10 mouse cellular contexts compared by ENCODE assay signal in the genomic region with DNA sequence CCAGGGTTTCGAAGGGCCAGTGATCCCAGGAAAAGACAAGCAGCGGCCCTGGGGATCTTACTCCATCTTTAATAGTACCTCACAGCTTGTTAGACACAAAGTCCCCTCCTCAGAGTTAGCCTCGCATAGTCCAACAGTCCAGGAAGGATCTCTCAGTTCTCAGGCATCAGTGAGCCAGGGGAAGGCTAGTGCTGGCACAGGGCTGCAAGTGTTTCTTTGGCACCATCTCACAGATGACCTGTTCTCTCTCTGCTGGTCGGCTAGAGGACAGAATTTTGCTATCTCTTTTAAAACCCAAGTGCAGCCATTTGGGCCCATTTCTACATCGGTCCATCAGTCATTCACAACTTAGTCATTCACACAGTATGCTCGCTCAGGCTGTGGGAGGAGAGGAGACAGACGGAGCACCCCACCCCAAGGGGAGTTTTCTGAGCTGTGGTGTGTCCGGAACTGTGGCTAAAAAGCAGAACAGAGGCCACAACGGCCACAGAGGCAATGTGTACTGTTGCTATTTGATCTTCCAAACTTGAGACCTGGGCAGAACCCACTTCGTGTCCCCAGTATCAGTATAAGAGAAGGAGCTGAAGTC. TPM values are rescaled to one million over a fixed set of nuclear protein-coding genes. Genes with fewer than 3 reads are reported as not detected.
A peak's percentile ranks its signal among the peaks of the same experiment; 100 is the strongest.
DNase-seq lines count a peak whose midpoint lies in the region; ATAC-seq and TF ChIP-seq lines count a peak whose summit lies in the region.
"Had no signal": no experiment of that assay in that cellular context is flagged by ENCODE, and none has a peak within 500 bp of the region (broad histone marks: within the 10 kb centered on the region; RNA-seq: fewer than 3 reads in every experiment).

No protein-coding gene starts in this region.

- H3K4me3 ChIP-seq in heart, embryonic 15.5 days = no peak overlapping the region
- no peak overlapping the region for H3K4me3 ChIP-seq in lung, postnatal 0 days (ENCODE audit: low read depth, low read length)
- H3K4me3 ChIP-seq in embryonic fibroblast, embryonic 13.5 days (ENCODE audit: insufficient read depth, low read length) = no peak overlapping the region
- H3K4me3 ChIP-seq in myocyte = no peak overlapping the region

- peaks cover 7% of the 10 kb centered on the region; the same call in 1 of the 2 replicates for H3K27me3 ChIP-seq in heart, embryonic 15.5 days
- no peaks in the 10 kb centered on the region; the same call in 1 of the 2 replicates for H3K27me3 ChIP-seq in lung, postnatal 0 days (replicated peaks; ENCODE audit: insufficient read depth, low read length)
- H3K27me3 ChIP-seq in myocyte (ENCODE audit: control insufficient read depth, insufficient read depth, insufficient read length) = no peaks in the 10 kb centered on the region

- no peak for ATAC-seq in heart, embryonic 15.5 days (replicated peaks; ENCODE audit: insufficient number of reproducible peaks, insufficient read depth, low FRiP score, low read depth)
- ATAC-seq in lung, postnatal 0 days = 0 out of 2 replicates have a peak, but pooled peaks have one; percentile 19

- TF ChIP-seq CTCF in lung, postnatal 0 days (IDR thresholded peaks at IDR 0.05) = no peak
- TF ChIP-seq CTCF in embryonic fibroblast, embryonic 13.5 days (IDR thresholded peaks at IDR 0.05; ENCODE audit: borderline replicate concordance, insufficient read depth, low read length) = no peak

- TF ChIP-seq EP300 in lung, postnatal 0 days (IDR thresholded peaks at IDR 0.05) = no peak

- 61% methylated on average over 10 of the region's 10 CpGs for WGBS in heart, embryonic 15.5 days
- WGBS in lung, postnatal 0 days = 43% methylated on average over 10 of the region's 10 CpGs

- peak overlapping the region; percentile 46; the same call in 1 of the 2 replicates for H3K27ac ChIP-seq in heart, embryonic 15.5 days
- H3K27ac ChIP-seq in lung, postnatal 0 days (ENCODE audit: low read length) = peak overlapping the region; percentile 15; the same call in 1 of the 2 replicates
- peak overlapping the region; percentile 80 for H3K27ac ChIP-seq in embryonic fibroblast, embryonic 13.5 days (ENCODE audit: insufficient read depth, low read length)

- H3K9ac ChIP-seq in heart, embryonic 15.5 days = no peak overlapping the region
- no peak overlapping the region for H3K9ac ChIP-seq in lung, postnatal 0 days (replicated peaks; ENCODE audit: low read depth)

- H3ac ChIP-seq in myocyte (ENCODE audit: control insufficient read depth, insufficient read length) = no peak overlapping the region

- 0 out of 2 replicates have a peak, but pooled peaks have one; percentile 18 for TF ChIP-seq POLR2A in embryonic fibroblast, embryonic 13.5 days (IDR thresholded peaks at IDR 0.05; ENCODE audit: low read depth, low read length)
- TF ChIP-seq POLR2A in myocyte (IDR thresholded peaks at IDR 0.05; ENCODE audit: insufficient read length, low read depth) = no peak

- H3K36me3 ChIP-seq in heart, embryonic 15.5 days = no peaks in the 10 kb centered on the region
- H3K36me3 ChIP-seq in lung, postnatal 0 days (ENCODE audit: insufficient read depth, low read length) = no peaks in the 10 kb centered on the region
- no peaks in the 10 kb centered on the region for H3K36me3 ChIP-seq in myocyte (ENCODE audit: control insufficient read depth, insufficient read depth)

- no peaks in the 10 kb centered on the region for H3K9me3 ChIP-seq in heart, embryonic 15.5 days (replicated peaks)
- H3K9me3 ChIP-seq in lung, postnatal 0 days (ENCODE audit: low read length) = no peaks in the 10 kb centered on the region

- H3K4me2 ChIP-seq in heart, embryonic 15.5 days = no peak overlapping the region
- H3K4me2 ChIP-seq in lung, postnatal 0 days (replicated peaks; ENCODE audit: low read depth, low read length) = no peak overlapping the region
- peak overlapping the region; percentile 63 for H3K4me2 ChIP-seq in myocyte (ENCODE audit: low read depth)

- peaks cover 54% of the 10 kb centered on the region for H3K4me1 ChIP-seq in heart, embryonic 15.5 days (replicated peaks)
- peaks cover 20% of the 10 kb centered on the region; the same call in 1 of the 2 replicates for H3K4me1 ChIP-seq in lung, postnatal 0 days (ENCODE audit: insufficient read depth, low read depth, low read length)
- peaks cover 38% of the 10 kb centered on the region for H3K4me1 ChIP-seq in embryonic fibroblast, embryonic 13.5 days (ENCODE audit: control insufficient read depth, insufficient read depth, low read length)

- H3K79me2 ChIP-seq in myocyte (ENCODE audit: control insufficient read depth, insufficient read depth) = no peaks in the 10 kb centered on the region

- DNase-seq in heart, adult 8-10 months (ENCODE audit: low spot score) = no peak
- peak; percentile 43 for DNase-seq in lung, postnatal 0 days (ENCODE audit: low spot score)
- DNase-seq in lung, adult 18-20 months = no peak
- DNase-seq in ovary, postnatal 36 days (ENCODE audit: low spot score) = no peak
- DNase-seq in frontal cortex, adult 2 months (ENCODE audit: extremely low spot score in 1 of 2, low spot score in 1 of 2) = no peak
- DNase-seq: cerebellum, adult 11 months; thymus, postnatal 25 days had no signal

TF ChIP-seq in myocyte, 11 proteins besides CTCF, POLR2A, EP300 and RAD21:
- TF ChIP-seq CEBPB (IDR thresholded peaks at IDR 0.05; ENCODE audit: insufficient read depth, poor library complexity, severe bottlenecking) (no peak), MYOG (IDR thresholded peaks at IDR 0.05; ENCODE audit: control insufficient read depth in 1 of 3, insufficient read depth in 1 of 3, insufficient read length in 2 of 3, low read depth in 2 of 3) (no peak), E2F4 (IDR thresholded peaks at IDR 0.05; ENCODE audit: insufficient read depth) (no peak), TCF12 (IDR thresholded peaks at IDR 0.05; ENCODE audit: insufficient read depth, poor library complexity, severe bottlenecking) (no peak), REST (IDR thresholded peaks at IDR 0.05; ENCODE audit: insufficient read depth, insufficient read length) (no peak), POLR2AphosphoS2 (IDR thresholded peaks at IDR 0.05; ENCODE audit: insufficient read length, low read depth) (no peak), MAX (IDR thresholded peaks at IDR 0.05; ENCODE audit: low read depth) (no peak)

RNA-seq across cellular contexts. Expression of a gene that starts 43.7 kb away (rescaled TPM):
- polyA plus RNA-seq in heart, embryonic 15.5 days (2015; fragmentation: Nextera tagmentation; extraction: Ambion mirVana) = 3.4 and 4.3 TPM in 2 replicates
- total RNA-seq in heart, adult 8-10 months (2022) = 10 to 100 TPM in 1 of 4 experiments, 1 to 10 TPM in 3; 4.7 to 13.0 (median 6.8) TPM
- 6.9 and 7.2 TPM in 2 replicates for polyA plus RNA-seq in lung, postnatal 0 days (2015; fragmentation: Nextera tagmentation; extraction: Ambion mirVana)
- polyA plus RNA-seq in embryonic fibroblast, embryonic 13.5 days (2011; ENCODE audit: insufficient read length, low read depth, missing spikeins) = 9.9 and 13.9 TPM in 2 replicates
- 2.0 TPM for polyA plus RNA-seq in myocyte (2012; fragmentation: generic; extraction: Trizol)
- polyA plus RNA-seq in frontal cortex, adult 2 months (2012; rRNA removed) = 13.0 and 16.6 TPM in 2 replicates

Comparison
In these comparisons a context has a peak if more than half of its experiments do, and no peak if none do; other contexts are left out.
1. H3K27ac ChIP-seq: peak in every context shown above with its lines; median percentile 80 in embryonic fibroblast, embryonic 13.5 days; 46 in heart, embryonic 15.5 days; 15 in lung, postnatal 0 days.